Mouse (Mus musculus) thymus, postnatal 0 days (tissue): ENCODE measurements around the gene Nubpl. TPM values are rescaled to one million over a fixed set of nuclear protein-coding genes. Genes with fewer than 3 reads are reported as not detected.

Experiments
- DNase-seq: peaks from one replicate; pipeline ENCODE4 v3.0.0-alpha.2; 2015; ENCODE audit warnings: low spot score
- polyA plus RNA-seq: library from polyadenylated mRNA; unstranded; fragments of >200 nt; fragmentation: Nextera tagmentation; extraction: Ambion mirVana; gene quantifications from 2 replicates; pipeline ENCODE4 v1.2.1, GENCODE M21; 2015

Gene Nubpl
- polyA plus RNA-seq, 1 experiment from 2014 or later = 8.6 TPM

DNA sequence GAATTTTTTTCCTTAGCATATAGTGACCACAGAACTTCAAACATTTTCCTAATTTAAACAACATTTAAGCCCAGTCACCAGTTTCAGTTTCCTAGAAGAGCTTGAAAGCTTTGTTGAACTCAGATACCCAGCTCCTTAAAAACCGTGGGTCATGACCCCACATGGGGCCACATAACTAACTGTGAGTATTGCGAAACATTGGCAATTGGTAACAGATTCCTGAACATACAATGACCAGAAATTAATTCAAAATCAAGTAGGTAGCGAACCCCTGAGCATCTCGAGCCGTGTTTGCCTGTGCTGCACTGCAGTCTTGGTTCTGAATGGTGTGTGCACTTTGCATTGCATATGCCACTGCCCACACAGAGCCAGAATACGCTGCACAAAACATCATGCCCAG is 221.6 kb downstream of the Nubpl start:
- no peak for DNase-seq

DNA sequence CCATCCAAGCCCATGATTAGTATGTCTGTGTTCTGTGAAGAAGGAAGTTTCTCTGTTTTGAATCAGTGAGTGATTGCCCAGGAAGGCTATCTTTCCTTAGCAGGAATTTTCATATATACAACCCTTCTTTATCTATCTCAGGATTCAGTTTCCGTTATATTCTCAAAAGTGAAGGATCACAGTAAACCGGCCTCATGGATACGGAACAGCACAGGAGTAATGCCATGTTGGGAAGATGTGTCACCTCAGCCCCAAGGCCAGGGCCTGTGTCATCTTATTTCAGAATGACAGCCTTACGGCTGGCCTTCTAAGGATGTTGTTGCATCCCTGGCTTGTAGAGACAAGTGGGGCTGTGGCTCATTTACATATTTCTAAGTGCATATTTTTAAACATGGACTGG is 231.0 kb downstream of the Nubpl start:
- no peak for DNase-seq

DNA sequence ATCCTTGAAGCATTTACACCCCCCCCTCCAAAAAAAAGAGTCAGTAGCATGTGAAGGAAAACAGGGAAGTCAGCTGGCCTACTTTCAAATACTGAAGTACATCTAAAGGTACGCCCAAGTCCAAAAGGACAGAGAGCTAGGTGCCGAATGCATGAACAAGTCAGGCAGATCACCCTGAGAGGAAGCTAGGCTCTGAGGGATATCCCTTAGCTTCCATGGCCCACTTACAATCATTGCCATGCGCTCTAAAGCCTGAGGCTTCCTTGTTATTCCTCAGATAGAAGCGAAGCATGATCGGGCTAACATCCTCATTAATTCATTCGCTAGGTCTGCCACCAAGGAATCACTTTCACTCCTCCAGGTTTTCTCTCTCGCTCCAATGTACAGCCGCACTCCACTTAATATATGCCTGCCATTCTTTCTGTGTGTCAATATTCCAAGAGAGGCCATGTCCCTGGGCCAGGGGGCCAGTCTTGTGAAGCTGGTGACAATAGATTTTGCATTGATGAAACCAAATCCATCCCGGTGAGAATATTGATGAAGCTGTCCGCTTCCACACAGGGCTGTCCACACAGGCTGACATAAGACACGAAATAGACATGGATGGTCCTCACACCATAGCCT is 237.7 kb downstream of the Nubpl start:
- DNase-seq = no peak

DNA sequence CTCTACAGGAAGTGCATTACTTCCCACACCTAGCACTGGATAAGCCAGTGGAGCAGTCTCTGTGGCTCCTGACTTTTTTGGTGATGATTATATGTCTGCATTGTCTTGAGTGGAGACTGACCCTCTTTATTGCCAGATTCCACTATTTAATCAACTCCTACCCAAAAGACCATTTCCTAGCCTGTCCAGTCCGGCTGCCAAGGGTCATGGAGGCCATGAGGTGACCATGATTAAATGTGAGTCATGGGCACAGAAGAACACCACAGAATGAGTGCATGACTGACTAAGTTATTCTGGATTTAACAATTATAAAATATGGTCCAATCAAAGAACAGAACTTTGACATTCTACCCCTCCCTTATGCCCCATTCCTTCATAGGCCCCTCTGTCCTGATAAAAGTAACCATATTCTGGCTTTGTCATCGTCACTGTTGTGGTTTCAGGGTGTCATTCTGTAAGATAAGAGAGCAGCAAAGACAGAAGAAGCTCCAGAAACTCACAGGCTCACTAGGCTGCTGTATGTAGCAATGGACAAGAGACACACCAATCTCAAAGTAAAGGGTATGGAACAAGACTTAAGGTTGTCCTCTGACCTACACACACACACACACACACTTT is 240.7 kb downstream of the Nubpl start:
- no peak for DNase-seq

DNA sequence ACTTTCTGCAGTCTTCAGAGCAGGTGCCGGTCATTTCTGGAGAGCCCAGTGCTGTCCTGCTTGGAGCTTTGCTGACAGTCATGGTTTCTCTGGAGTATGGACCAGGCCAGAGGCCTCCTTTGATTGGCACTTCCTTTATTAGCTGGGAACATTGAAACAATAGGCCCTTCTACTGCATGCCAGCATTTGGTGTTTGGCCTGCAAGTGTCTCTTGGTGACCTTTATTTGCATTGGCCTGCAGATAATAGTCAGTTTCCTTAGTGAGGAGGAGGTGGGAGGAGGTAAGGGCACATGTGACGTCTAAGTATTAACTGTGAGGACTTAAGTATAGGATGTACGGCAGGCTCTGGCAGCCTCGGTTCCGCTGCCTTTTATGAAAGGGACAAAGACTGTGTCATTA is 249.1 kb downstream of the Nubpl start:
- no peak for DNase-seq

DNA sequence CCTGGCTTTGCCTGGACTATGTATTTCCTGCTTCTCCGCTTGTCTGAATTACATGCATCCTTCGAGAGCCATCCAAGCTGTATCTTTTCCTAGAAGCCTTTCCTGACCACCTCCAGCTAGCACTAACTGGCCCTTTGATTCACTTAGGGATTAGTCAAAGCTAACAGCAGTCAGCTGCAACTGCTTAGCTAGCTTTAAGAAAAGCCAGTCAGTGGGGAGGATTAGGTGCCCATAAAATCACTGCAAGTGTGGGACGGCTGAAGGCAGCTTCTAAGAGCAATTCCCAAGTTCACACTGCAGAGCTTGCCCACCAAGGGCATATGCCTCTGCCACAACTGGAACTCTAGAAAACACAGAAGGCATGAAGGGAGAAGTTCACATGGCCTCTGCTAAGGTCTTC is 252.7 kb downstream of the Nubpl start:
- no peak for DNase-seq

DNA sequence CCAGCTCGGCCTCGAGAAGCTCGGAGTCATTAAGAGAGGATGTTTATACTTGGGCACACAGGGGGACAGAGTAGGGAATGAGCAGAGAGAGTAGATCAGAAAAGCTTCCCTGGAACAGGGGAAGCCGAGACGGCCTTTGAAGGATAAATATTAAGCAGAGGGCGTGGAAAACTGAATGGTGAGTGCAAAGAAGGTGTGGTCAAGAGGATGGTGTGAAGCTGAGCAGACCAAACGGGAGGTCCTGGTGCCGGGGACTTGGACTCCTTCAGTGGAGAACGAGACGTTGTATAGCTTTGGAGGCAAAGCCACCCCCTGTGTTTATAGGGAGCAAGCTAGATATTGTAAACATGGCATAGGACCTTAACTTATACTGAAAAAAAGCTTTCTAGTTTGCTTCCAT is 261.9 kb downstream of the Nubpl start:
- no peak for DNase-seq

DNA sequence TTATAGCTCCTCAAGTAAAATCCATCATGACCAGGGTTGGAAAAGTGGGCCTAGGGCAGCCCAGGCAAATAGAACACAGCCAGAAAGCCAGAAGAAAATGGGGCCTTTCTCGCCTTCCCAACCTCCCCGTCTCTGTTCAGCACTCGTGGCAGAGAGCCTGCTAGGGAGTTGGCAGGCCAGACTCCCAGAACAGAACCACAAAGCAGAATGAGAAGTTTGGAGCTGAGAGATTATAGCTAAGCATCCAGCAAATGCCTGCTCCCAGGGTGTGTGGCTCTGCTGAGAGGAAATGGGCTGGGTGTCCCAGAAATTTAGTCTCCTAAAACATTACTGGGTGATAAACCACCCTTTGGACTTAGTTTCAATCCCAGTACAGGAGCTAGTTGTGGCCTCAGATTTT is 262.6 kb downstream of the Nubpl start:
- DNase-seq = no peak

DNA sequence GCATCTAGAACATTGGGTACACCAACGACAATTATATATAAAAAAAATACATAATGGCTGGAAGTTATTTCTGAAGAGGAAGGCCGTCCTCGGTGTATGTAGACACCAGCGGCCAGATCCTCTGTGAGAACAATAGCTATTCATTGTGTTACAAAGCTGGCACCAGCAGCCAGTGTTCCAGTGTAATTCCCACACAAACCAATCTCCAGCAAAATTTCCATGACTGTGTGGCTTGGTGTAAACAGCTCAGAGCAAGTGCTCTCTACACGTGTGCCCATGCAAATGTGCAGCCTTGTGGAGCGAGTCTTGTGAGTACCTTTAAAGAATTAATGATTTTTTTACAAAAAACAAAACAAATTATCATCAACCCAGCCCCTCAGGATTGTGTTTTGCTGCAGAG is 263.7 kb downstream of the Nubpl start:
- no peak for DNase-seq

Other genes starting within 250 kb of the Nubpl start
- gene Heatr5a, start 126.4 kb upstream of the Nubpl start, polyA plus RNA-seq = 4.4 and 4.5 TPM in 2 replicates
- 21.4 and 28.4 TPM in 2 replicates for gene Dtd2, start 91.2 kb upstream of the Nubpl start, polyA plus RNA-seq
- 0.09 TPM in 2 replicates for gene Gpr33, start 69.7 kb upstream of the Nubpl start, polyA plus RNA-seq